Mouse (Mus musculus) heart, postnatal 0 days (tissue): ENCODE results near the gene Rbfox2.

Source experiments
- CTCF ChIP-seq: IDR thresholded peaks from 2 replicates; pipeline ENCODE4 v1.5.1; 2016; ENCODE audit warnings: antibody characterized with exemption, control low read depth, low read depth
- EP300 ChIP-seq: IDR thresholded peaks from 2 replicates; pipeline ENCODE4 v1.6.1; 2016; ENCODE audit warnings: antibody characterized with exemption, low read depth

DNA sequence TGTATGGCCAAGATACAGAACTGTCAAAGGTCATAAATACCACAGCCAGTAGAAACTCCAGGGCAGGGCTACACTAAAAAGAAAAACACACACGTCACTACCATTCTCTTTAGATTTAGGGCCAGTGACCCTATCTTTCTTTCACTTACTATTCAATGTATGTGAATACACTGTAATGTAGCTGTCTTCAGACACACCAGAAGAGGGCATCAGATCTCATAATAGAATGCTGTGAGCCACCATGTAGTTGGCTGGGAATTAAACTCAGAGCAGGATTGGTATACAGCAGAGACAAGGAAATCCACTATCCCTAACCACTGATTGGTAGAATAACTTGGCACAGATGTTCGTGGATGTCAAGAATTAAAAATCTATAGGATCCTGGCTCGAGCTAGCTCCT is 76.7 kb downstream of the Rbfox2 start:
- TF ChIP-seq CTCF (0 out of 2 replicates have a peak, but pooled peaks have one; percentile 1), EP300 (no peak)
